Mouse (Mus musculus): ENCODE data around the gene Lrg1.

DNA sequence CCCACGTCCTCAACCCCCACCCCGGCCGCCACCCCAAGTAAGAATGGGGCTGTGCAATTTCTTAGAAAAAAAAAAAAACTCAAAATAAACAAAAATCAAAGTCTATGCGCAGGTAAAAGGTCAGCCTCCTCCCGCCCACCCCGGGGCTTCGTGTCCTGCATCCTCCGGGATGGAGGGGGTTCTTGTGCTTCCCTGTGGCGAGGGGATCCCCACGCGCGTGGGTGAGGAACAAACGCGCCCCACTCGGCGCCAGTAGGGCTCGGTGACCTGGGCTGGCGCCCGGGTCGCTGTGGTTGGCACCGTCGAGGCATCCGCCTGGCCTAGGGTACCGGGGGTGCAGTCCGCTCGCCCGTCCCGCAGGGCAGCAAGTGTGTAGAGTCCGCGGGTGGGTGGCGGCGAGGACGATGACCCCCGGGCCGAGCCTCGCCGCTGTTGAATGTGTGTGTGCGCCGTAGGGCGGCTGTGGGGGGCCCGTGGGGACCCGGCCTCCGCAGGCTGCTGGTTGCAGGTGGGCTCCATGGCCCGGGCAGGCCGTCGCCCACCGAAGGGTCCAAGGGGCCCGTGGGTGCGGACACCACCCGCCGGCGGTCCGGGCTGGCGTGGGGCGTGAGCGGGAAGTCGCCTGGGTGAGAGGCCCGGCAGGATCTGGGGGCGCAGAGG, 2.0 kb upstream of the Lrg1 start:
- TF ChIP-seq CTCF (conservative IDR thresholded peaks at IDR 0.05; ENCODE audit: low read length) (no peak), POU5F1 (IDR thresholded peaks at IDR 0.05; ENCODE audit: borderline replicate concordance, low read length) (no peak), NANOG (IDR thresholded peaks at IDR 0.05; ENCODE audit: borderline replicate concordance, low read length) (no peak)
